Mouse (Mus musculus): Measurements from ENCODE around the gene Rapgef5.

Rapgef5 gene

GRCm38 (mm10) chr12:117676265-117676664 is 160.0 kb downstream of the Rapgef5 start:
- DNase-seq = no peak

- no peak for DNase-seq
Measured at GRCm38 (mm10) chr12:117678916-117679315, 162.6 kb downstream of the Rapgef5 start.

- no peak for DNase-seq
Measured at GRCm38 (mm10) chr12:117679795-117680194, 163.5 kb downstream of the Rapgef5 start.

DNA sequence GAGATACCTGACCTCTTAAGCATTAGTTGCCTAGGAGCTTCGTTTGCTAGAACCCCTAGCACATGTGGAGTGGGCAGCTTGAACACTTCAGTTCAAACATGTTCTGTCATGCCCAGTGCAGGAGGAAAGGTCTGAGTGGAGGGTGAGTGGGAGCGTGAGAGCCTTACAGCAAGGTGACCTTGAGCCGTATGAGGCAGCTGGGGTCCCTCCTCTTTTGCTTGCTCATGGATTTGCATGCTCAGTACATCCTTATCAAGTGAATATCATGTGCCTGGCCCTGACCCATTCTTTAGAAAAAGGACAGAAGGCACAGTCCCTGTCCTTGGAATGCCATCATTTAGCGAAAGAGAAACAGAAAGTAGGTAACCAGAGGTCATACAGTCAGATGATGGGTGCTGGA is 165.0 kb downstream of the Rapgef5 start:
- no peak for DNase-seq

DNA sequence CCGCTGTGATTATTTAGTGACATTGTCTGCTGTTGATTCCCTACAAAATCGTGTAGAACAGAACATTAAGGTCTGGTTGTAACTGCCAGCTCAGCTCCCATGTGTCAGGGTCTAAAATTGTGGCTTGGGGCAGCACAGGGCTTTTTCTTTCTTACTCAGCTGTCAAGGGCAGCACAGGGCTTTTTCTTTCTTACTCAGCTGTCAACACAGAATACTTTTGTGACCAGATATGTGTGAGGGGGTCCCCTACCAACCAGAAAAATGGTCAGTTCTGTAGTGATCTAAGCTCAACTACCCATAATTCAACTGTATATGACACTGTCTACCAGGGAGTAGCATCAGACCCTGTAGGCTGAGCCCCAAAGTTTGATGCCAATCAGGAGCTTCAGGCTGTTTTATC is 167.1 kb downstream of the Rapgef5 start:
- DNase-seq = no peak

GRCm38 (mm10) chr12:117683984-117684383 is 167.7 kb downstream of the Rapgef5 start:
- no peak for DNase-seq

DNA sequence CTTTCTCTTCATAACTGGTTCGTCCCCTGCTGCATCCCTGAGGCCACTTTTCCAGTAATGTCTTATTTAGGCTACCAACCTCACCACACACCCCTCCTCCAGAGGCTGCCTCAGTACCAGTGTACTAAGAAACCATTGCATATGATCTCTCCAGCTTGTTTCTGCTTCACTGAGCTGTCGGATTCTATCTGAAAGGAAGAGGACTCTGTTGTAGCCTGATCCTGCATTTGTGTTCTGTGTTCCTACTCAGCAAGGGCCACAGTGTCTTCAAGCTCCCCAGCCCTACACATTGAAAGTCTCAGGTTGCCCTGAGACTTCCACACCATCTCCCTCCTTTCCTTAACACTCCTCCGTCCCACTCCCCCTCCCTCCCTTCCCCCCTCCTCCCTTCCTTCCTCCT is 168.5 kb downstream of the Rapgef5 start:
- no peak for DNase-seq

DNA sequence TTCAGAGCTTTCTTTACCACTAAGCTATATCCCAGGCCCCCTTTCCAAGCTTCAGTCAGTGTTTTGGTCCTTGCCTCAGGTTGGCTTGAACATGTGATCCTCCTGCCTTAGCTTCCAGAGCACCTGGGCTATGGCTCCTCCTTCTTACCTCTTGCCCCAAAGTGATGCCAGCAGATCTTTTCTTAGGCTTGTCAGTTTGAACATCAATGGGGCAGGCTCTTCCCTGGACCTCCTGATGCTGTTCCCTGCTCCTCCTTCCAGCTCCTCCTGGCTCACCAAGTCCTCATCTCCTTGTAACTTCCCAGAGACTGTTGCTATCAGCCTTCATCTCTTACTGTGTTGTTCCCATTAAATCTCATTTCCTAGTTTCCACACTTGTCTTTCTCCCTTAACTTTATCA is 169.1 kb downstream of the Rapgef5 start:
- DNase-seq = no peak

GRCm38 (mm10) chr12:117686732-117687131 is 170.5 kb downstream of the Rapgef5 start:
- no peak for DNase-seq

- DNase-seq = no peak
Measured at GRCm38 (mm10) chr12:117688655-117689548, 172.6 kb downstream of the Rapgef5 start.

- DNase-seq = no peak
Measured at GRCm38 (mm10) chr12:117691336-117691735, 175.1 kb downstream of the Rapgef5 start.

- no peak for DNase-seq
Measured at GRCm38 (mm10) chr12:117692775-117693174, 176.5 kb downstream of the Rapgef5 start.

GRCm38 (mm10) chr12:117699950-117700665 is 183.8 kb downstream of the Rapgef5 start:
- DNase-seq = no peak

DNA sequence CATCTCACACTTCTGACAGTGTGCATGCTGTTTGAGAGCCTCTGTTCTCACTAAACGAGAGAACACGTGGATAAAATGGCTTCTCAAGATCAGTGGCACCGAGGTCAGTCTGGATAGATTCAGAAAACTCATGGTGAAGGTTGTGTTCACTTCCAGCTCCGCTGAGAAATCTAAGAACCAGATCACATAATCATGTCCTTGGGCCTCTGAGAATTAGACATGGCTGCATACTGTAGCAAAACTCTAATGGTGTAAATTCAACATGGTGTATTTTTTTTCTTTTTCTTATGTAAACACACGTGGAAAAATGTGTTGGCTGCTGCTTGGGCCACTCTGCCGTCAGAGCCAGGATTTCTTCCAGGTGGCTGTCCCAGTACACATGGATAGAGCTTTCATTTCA is 184.6 kb downstream of the Rapgef5 start:
- DNase-seq = no peak

DNA sequence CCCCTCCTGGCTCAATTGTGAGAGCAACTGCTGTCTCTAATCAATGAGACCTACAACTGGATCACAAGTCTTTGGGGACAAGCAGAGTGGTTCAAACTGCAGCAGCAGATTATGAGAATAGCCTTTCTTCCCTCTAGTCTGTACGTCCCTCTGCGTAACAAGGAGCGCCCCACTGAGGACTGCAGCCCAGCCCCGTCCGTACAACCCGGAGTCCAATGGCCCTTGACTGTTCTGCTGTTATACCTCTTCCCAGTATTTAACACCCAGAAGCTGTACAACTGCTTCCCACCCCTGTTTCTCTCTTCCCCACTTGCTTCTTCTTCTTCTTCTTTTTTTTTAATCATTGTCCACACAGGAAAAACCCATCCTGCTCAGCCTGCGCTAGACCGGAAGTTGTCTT is 186.0 kb downstream of the Rapgef5 start:
- DNase-seq = no peak

DNA sequence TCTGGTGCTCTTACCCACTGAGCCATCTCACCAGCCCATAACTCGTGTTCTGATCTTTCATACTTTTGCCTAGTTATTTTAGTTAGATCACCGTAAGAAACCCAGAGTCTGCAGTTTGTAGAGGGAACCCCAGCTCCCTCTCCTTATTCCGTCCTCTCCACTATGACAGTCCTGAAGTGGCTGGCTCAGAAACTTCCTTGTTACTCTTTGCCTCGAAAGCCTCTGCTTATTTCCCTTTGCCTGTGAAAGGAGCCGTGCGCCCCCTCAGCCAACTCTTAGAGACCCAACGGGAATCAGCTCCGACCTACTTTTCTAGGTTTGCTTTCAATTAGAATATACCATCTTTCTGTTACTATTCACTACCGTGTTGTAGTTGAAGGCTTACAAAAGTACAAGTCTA is 186.6 kb downstream of the Rapgef5 start:
- no peak for DNase-seq

GRCm38 (mm10) chr12:117703413-117703812 is 187.1 kb downstream of the Rapgef5 start:
- DNase-seq = no peak

- no peak for DNase-seq
Measured at GRCm38 (mm10) chr12:117705308-117705707, 189.0 kb downstream of the Rapgef5 start.

GRCm38 (mm10) chr12:117709280-117709679 is 193.0 kb downstream of the Rapgef5 start:
- no peak for DNase-seq

DNA sequence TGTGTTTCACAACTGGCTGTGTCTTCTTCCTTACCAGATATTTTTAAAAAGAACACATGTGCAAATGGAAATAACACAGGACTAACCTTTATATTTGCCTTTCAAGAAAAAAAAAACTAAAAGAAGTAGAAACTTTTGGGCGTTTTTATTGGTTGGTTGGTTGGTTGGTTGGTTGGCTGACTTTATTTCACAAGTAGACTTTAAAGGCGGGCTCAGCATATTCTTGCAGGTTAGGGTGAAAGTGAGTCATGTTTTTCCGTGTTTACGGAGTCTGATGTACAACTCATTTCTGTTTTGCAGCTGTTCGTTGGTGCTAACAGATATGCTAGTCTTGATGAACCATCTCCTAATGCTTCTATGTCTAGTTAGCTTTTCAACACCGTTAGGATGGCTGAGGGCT is 196.2 kb downstream of the Rapgef5 start:
- no peak for DNase-seq

GRCm38 (mm10) chr12:117713616-117714015 is 197.3 kb downstream of the Rapgef5 start:
- no peak for DNase-seq

GRCm38 (mm10) chr12:117720794-117721747 is 204.8 kb downstream of the Rapgef5 start:
- DNase-seq = no peak

GRCm38 (mm10) chr12:117721748-117722150 is 205.5 kb downstream of the Rapgef5 start:
- DNase-seq = no peak

All from thymus, adult 18-20 months (tissue).